Mouse (Mus musculus) kidney, adult 2 months (tissue): ENCODE measurements around the gene Sigmar1.

ENCODE experiments used
- CTCF ChIP-seq: fragments of 200-500 bp; conservative IDR thresholded peaks from 2 replicates; pipeline ENCODE4 v1.5.1; 2011; ENCODE audit warnings: low read depth, mild to moderate bottlenecking, control low read depth, low read length, moderate library complexity, mixed read lengths; ENCODE audit not compliant: insufficient read depth, insufficient read length
- POLR2A ChIP-seq: fragments of 200-500 bp; IDR thresholded peaks from one replicate; pipeline ENCODE4 v1.6.1; 2011; ENCODE audit warnings: low read depth, low read length, control low read depth

DNA sequence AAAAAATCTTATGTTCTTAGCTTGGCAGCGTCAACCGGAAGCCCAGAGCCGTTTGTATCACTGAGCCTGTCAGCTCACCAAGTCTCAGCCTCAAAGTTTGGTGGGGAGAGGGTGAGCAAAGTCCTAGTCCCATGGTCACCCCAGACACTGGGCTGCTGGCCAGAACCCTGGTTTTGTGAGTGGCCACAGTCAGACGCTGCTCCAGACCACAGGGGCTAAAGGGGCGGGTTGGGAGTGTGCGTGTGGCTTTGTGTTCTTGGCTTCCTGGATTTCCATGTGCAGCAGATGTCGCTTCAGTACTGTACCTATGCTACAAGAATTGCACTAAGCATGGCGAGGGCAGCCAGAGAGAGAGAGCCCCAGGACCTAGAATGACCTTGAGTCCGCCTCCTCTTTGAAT lies 3.2 kb upstream of the Sigmar1 start:
- TF ChIP-seq POLR2A, result no peak
- TF ChIP-seq CTCF, result 0 out of 2 replicates have a peak, but pooled peaks have one; percentile 17
